Mouse (Mus musculus): ENCODE data around the gene Tnfrsf13b.
"Not testable (repeated sequence)": the region's sequence is repeated elsewhere in the genome, so short reads cannot be mapped to it uniquely, and the experiment has no call there.

Tnfrsf13b gene

GRCm38 (mm10) chr11:61170184-61170583 lies 43.6 kb downstream of the Tnfrsf13b start:
- DNase-seq (ENCODE audit: low read depth, low spot score): no peak

- DNase-seq (ENCODE audit: low read depth, low spot score): not testable (repeated sequence)
These were observed 46.9 kb downstream of the Tnfrsf13b start for GRCm38 (mm10) chr11:61173477-61173876.

- peak; percentile 29 for DNase-seq (ENCODE audit: low read depth, low spot score)
These were observed 47.8 kb downstream of the Tnfrsf13b start for GRCm38 (mm10) chr11:61174291-61174820.

GRCm38 (mm10) chr11:61174821-61175658 lies 48.5 kb downstream of the Tnfrsf13b start, which contains the start of gene Usp22:
TSS of gene Usp22 (minus strand) at chr11:61175055.
- peak; percentile 99 for DNase-seq (ENCODE audit: low read depth, low spot score)

- no peak for DNase-seq (ENCODE audit: low read depth, low spot score)
These were observed 49.2 kb downstream of the Tnfrsf13b start for GRCm38 (mm10) chr11:61175778-61176177.

- DNase-seq (ENCODE audit: low read depth, low spot score): no peak
These were observed 49.8 kb downstream of the Tnfrsf13b start for GRCm38 (mm10) chr11:61176321-61176720.

- DNase-seq (ENCODE audit: low read depth, low spot score): no peak
These were observed 53.8 kb downstream of the Tnfrsf13b start for GRCm38 (mm10) chr11:61180361-61180760.

GRCm38 (mm10) chr11:61181624-61182023 lies 55.1 kb downstream of the Tnfrsf13b start:
- no peak for DNase-seq (ENCODE audit: low read depth, low spot score)

- no peak for DNase-seq (ENCODE audit: low read depth, low spot score)
These were observed 57.3 kb downstream of the Tnfrsf13b start for GRCm38 (mm10) chr11:61183820-61184219.

- no peak for DNase-seq (ENCODE audit: low read depth, low spot score)
These were observed 64.2 kb downstream of the Tnfrsf13b start for GRCm38 (mm10) chr11:61190776-61191175.

- DNase-seq (ENCODE audit: low read depth, low spot score): not testable (repeated sequence)
These were observed 65.6 kb downstream of the Tnfrsf13b start for GRCm38 (mm10) chr11:61192123-61192522.

- DNase-seq (ENCODE audit: low read depth, low spot score): no peak
These were observed 66.2 kb downstream of the Tnfrsf13b start for GRCm38 (mm10) chr11:61192779-61193178.

GRCm38 (mm10) chr11:61193392-61193791 lies 66.8 kb downstream of the Tnfrsf13b start:
- peak; percentile 57 for DNase-seq (ENCODE audit: low read depth, low spot score)

GRCm38 (mm10) chr11:61196616-61197353 lies 70.2 kb downstream of the Tnfrsf13b start:
- no peak for DNase-seq (ENCODE audit: low read depth, low spot score)

GRCm38 (mm10) chr11:61197935-61198334 lies 71.4 kb downstream of the Tnfrsf13b start:
- DNase-seq (ENCODE audit: low read depth, low spot score): no peak
